Mouse (Mus musculus) left cerebral cortex, adult 11 months (tissue): ENCODE data around the gene Tcaf2.

Experiments
- DNase-seq: peaks from one replicate; pipeline ENCODE4 v3.0.0; 2022; ENCODE audit warnings: low spot score

Tcaf2 gene

DNA sequence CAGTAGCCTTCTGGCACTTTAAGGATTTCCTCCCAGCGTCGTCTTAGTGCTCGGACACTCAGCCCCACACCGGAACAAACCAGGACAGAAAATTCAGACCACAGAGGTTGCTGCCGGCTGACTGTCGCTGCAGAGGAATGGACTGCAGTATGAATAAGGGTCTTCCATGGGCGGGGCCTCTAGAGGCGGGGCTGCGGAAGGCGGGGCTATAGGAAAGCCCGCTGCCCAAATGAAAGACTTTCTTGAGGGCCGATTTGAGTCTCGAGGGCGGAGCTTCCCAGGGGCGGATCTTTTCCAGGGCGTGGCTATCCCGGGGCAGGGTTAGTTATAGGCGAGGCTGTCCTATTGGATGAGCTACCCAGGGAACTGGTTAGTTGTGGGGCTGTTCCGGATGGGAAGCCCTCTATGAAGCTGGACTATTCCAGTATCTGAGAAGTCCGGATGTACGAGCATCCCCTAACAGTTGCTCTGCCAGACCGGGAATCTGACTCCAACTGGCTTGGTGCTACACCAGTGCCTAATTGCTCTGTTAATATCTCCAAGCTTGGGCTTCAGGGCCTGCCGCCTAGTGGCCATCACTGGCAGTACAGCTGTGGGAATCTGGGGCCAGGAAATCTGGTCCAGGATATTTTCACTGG, at the start of gene Tcaf2:
Gene Tcaf2, minus strand, starts transcription at position 343 of the 638 bp plus-strand sequence.
- DNase-seq, result peak; percentile 11

DNA sequence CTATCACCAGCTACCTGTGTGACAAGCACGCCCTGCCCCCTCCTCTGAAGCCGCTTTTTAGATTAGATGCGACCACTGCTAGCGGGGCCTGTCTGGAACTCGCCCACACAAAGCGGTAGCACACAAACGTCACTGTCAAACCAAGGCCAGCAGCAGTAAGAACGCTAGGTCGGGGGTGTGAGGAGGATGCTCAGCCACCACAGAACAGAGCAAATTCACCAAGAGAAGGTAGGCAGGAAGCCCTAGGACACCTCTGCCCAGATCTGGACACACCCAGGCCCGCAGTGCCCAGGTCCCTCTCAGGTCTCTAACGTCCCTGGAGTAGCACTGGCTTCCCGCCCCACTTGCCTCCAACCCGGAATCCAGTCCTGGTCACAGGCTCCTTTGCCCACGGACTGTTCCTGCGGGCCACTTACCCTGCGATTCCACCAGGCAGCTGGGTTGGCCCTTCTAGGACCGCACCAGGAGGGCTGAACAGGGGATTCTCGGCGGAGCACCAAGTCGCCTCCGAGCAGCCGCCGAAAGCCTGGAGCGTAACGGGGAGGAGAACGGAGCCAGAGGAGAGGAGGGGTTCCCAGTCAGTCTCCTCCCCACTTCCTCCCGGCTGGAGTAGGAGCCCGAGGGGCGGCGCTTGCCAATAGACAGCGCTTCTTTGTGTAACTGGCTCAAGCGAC, 47.6 kb upstream of the Tcaf2 start:
- DNase-seq, result peak; percentile 77

DNA sequence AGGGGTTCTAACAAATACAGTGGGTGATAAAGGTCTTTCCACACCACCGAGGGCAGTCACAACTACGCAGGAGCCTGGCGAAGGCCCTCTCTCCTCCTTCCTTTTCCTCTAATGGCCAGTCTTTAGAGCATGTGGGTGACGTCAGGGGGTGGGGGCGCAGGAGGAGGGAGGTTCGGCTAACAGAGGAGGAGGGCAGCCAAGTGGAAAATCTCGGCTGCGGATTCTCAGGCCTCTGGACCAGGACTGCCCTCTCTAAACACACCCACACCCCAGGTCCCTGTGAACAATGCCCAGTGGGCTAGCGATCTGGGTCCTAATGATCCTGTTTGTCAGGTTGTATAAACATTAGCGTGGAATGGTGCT, 47.1 kb upstream of the Tcaf2 start:
- peak; percentile 55 for DNase-seq

DNA sequence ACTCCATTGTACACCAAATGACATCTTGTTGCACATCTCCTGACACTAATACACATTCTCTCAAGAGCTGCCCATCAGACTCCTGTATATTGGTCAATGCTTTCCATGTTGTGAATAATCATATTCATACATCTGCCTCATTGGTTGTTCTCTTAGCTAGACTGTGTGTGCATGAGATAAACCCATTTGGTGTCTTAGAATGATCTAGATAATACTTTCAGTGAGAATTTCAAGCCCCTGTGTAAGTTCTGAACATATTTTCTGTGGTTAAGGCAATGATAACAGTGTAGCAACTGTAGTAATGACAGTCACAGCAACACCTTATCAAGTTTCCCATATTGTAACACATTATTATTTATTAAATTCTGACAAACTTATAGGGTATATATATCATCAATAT, 44.7 kb upstream of the Tcaf2 start:
- no peak for DNase-seq

DNA sequence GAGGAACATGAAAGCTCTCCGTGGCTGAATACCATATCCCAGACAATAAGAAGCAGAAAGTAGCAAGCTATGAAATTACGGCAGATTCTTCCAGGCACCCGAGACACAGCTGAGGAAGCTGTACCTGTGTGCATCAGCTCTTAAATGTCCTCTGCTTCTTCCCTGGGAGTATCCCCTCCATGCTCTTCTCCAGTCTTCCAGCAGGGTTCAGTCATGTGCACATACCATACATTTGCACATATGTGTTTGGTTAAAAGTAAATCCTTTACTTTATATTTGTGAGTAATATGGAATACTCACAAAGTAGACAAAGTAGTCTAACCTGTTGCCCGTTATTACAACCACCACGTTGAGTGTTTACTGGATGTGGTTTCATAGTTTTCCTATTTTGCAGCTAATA, 42.9 kb upstream of the Tcaf2 start:
- no peak for DNase-seq

DNA sequence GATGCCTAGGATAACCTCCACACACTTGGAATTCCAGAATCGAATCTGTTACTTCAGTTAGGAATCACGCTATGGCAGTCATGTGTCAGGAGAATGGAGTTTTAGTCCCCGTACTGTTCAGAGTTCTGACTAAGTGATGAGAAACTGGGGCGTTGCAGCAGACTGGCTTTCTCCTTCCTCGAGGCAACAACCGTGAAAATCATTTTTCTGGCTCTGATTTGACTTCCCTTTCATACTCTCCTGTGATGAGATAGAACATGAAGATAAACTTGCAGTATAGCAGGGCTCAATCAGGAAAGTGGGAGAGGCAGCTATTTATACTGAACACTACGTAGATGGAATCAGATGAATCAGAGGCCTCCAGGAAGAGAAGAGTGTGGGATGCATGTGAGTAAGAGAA, 35.0 kb upstream of the Tcaf2 start:
- DNase-seq, result peak; percentile 17

DNA sequence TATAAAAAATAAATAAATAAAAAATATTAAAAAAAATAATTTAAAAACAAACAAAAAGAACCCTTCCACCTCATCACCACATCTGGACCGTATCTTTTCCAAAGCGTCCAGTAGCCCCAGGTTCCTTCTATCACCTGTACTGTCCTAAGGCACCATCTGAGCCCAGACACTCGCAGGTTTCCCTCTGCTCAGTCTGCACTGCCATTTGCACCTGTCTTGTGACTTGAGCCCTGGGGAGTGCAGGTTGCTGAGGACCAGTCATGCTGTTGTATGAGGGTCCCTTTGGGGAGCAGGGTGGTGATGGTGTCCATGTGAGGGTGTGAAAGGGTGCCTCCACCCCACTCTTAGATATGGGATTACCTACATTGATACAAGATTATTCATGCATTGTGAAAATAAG, 31.0 kb upstream of the Tcaf2 start:
- no peak for DNase-seq

DNA sequence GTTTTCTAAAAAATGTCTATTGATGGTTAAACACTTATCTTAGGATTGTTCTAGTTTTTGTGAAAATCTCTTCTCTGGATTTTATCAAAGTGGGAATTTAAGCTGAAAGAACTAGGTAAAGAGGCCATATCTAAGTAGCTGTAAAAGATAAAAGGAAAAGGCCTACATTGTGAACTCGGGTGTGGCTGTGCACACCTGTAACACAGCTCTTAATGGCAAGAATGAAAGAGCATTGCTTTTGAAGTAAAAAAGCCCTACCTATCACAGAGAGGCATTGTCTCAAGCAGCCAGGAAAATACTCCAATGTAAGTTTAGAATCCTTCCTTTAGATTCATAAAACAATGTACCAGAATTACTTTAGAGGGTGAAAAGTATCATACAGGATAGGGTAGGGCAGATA, 26.7 kb upstream of the Tcaf2 start:
- no peak for DNase-seq

DNA sequence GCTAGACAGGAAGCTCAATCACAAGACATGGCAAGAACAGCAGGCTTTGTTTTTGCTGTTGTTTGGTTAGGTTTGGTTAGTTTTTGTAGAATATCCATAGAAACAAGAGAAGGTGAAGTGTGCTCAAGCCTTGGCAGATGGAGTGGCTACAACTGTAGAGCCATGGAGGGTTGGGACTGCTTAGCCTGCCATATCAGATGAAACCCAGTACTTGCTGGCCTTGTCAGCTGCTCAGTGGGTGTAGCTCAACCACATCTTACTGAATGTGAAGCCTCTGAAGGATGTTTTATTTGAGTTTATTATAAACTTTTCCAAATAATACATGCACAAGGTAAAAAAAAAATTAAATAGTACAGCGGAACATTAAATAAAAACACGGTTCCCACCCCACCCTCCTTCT, 22.7 kb upstream of the Tcaf2 start:
- DNase-seq, result no peak

DNA sequence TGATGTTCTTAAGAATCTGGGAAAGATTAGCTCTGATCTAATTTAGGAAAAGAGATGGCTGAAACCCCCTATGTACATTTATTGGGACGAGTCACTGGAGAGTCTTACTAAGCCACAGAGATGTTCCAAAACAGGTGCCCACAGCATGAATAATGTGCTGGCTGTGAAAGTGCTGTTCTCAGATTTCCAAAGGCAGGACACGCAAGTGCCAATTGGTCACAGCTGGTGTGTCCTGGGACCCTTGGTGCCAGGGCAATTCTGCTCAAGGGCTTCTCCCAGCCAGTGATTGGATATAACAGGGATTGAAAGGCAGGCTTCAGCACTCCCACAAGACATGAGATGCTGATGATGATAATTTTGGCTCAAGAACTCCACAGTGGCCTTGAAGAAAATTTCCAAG, 16.7 kb upstream of the Tcaf2 start:
- DNase-seq, result no peak

DNA sequence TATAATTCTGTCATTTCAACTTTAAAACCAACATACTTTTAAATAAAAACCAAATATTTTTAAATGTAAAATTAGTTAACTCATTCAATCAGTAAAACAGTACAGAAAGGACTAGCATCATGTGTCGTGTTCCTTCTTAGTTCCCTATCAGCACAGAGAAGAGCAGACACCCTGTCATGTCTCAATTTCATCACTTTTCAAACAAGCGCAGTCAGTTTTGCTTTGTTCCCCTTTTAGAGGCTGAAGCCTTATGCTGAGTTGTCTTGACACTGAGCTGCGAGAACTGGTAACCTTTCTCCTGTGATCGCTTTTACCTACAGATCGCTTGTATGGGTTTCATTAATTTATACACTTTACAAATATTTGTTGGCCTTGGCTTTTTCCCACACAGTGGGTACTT, 10.7 kb downstream of the Tcaf2 start:
- no peak for DNase-seq

DNA sequence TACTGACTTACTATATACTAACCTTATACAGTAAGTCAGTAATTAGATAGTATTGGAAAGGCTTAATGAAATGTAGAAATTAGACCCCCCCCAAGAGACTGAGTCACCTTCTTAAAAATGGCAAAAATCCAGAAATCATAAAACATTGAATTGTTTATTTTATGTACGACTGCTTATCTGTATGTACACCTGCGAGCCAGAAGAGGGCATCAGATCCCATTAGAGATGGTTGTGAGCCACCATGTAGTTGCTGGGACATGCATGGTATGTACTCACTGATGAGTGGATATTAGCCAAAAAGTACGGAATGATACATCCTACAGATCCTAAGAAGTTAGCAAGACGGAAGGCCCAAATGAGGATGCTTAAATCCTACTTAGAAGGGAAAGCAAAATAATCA, 13.7 kb downstream of the Tcaf2 start:
- DNase-seq, result no peak

DNA sequence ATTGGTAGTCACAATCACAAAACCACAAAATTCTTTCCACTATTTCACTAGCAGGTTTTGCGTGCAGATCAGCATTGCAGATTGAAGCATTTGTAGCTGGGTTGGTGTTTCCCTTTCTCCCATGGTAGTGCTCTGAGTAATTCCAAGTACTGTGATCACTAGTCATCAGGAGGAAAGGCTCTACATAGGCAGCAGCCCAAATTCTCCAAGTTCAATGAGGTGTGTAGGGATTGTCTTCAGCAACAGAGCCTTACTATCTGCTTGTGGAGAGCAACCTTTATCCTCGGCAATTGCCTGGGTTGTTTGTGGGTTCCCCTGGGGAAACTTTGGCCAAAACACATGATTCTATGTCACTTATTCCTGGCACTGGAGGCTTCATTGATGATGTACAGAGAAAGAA, 28.1 kb downstream of the Tcaf2 start:
- no peak for DNase-seq

DNA sequence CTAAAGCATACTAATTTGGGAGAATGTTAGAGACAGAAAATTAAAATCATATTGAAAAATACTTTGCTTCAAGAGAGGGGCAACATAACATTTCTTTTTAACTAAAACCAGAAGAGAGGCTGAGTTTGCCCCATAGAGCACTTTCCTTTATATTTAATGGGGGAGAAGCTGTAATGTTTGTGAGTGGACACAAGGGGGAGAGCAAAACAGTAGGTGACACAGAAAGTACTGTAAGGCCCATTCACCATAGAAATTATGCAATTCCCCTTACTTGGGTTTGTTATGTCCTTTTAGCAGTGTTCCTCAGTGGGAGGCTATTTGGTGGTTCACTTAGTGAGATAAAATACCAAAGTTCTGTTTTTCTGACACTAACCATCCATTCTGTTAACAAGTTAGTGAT, 32.8 kb downstream of the Tcaf2 start:
- no peak for DNase-seq

DNA sequence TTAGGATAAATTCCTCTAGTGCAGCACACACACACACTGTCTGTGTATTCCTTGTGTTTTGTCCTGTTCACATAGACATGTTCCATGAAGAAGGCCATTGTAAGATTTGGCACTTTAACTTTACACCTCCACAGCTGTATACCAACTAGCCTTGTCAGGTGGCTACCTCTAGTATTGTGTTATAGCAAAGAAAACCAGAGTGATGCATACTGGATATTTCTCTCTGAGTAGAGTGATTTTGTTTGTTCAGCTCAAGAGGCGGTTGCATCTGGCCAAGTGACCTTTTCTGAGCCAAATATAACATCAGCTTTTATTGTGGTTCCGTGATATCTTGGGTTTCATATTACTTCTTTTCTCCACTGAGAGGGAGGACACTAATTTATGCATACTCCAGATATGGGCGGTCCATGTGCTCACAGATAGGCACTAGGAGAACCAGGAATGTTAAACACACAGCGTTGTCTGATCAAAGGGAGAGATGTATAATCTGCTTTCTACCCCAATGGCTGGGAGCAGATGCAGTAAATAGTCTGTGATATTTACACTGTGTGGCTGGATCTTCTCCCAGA, 34.0 kb downstream of the Tcaf2 start:
- no peak for DNase-seq

DNA sequence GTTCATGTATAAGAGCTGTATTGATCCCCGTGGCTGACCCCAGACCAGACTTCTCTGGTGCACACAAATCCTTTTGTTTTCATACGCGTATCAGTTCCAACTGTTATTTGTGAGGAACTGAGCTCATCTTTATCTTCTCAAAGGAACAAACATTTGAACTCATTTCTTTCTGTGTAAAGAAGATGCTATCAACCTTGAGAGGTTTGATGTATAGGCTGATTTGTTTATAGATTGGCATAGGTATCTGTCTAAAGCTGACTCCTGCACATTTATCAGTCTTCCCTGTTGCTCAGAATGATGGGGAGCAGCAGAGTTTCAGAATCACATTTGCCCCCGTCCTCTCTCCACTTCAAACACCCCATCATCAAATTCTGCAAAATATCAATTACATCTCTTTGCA, 47.5 kb downstream of the Tcaf2 start, which contains the start of gene Tcaf3:
Gene Tcaf3, minus strand, starts transcription at position 101 of the 400 bp plus-strand sequence.
- no peak for DNase-seq

DNA sequence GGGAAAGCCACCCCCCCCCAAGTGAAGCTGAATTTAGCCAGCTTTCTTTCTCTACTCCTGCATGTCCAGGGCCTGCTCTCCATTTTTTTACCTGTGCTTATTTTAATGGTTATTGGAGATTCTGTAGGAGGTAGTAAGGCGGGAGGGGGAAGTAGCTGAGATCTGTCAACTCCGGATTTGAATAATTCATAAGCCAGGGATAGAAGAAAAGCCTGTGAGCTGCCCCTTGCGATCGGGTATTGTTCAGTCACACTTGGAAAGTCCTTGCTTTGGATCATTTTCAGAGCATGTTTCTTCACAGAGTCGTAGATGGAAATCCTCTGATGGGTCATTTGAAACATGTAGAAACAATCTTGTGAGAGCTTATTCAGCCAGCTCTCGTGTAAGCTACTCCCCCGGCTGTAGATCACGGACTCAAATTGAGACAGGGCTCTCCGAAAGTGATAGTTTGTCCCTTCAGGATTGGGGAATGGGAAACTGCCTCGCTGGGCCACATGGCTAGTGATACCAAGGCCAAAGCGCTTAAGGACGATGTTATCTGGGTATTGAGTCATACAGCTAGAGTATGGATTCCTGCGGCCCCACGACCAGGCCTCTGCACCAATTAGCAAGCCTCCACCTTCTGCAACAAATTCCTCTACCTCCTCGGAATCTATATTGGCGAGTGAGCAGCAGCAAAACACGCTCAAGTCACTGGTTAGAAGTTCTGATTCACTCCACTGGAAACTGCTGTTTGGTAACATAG, 51.7 kb downstream of the Tcaf2 start:
- DNase-seq, result no peak

DNA sequence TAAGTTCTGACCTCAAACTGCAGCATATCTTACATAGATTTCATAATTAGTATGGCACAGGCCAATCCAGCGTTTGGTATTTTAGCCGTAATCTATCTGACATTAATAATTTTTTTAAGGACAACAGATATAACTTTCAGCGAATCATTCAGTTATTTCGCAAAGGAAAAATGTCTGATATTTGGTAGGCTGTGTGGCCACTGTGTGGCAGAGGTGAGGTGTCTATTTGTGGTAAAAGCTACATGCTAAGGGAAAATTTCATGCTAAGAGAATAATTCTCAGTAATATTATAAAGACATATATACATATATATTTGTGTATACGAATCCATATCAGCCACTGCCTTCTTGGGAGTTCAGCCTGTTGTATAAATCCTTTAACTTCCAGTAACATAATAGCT, 58.5 kb downstream of the Tcaf2 start:
- DNase-seq, result no peak

DNA sequence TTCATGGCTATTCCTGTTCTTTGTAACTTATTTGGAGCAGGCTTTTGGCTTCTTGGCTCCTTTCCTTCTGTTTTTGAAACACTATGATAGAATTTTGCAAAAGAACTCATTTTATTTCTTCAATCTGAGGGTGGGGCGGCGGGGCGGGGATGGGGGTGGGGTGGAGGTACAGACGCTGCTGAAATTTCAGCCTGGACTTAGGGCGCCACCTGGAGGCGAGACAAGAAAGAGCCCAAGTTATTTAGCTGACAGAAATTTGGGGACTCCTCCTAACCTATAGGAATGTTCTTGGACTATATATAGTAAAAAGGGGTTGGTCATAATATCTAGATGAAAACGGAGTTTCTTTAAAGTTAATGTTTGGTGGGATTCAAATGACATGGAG, 61.6 kb downstream of the Tcaf2 start:
- peak; percentile 9 for DNase-seq

DNA sequence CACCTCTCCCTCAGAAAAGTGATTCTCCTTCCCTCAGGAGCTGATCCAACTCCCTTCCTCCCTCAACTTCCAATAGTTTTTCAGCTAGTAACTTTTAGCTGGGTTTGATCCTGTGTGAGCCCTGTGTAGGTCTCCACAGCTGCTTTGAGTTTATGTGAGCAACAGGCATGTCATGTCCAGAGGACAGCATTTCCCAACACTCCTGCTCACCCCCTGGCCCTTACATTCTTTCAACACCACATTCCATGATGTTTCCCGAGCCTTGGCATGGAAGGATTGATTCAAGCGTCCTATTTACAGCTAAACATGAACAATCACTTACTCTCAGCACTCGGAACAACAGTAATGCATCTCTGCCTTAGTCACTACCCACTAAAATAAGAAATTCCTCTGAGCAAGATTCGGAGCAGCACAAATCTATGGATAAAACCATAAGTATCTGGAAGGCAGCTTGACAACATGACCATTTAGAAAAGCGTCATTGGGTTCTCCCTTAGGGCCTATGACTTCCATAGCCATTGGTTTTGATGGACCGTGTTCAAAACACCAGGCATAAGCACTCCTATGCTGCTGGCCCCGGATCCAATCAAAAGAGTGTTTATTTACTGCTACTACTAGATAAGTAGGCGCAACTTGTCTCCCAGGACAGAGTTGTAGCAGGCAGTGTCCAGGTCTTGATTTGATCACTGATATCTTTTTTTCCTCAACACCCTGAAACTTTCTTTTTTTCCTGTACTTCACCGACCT, 62.1 kb downstream of the Tcaf2 start:
- no peak for DNase-seq

DNA sequence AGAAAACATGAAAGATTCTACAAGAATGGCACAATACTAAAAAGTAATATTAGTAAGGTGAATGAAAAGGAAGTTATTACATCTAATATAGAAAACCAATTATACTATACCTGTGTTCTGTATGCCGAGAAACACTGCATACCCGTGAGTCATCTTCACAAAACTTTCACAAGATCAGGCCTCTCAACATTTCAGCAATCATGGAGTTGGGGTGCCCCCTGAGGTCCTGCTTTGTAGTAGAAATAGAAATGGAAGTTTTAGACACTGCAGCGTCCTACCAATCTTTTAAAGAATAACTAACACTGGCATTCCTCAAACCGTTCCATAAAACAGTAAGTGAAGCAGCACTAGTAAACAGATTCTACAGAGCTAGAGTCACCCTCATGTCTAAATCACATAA, 66.4 kb downstream of the Tcaf2 start:
- no peak for DNase-seq

DNA sequence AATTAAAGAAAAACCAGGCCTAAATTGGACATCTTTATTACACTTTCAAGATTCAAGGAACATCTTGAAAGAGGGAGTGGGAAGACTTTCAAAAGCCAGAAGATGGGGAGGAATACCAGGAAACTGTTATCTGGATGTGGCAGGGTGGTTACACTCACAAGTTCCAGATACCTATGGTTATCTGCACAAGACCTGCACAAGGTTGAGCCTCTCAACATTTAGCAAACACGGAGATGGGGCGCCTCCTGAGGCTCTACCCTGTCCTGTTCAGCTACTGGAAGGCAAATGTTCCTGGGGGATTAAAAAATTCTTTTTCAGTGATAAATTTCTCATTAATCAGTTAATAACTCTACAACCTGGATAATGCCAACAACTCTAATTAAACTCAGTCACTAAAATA, 67.6 kb downstream of the Tcaf2 start:
- DNase-seq, result no peak
